Mouse (Mus musculus) neural tube, embryonic 12.5 days (tissue): ENCODE measurements at regions not wholly inside any gene's neighbourhood (a gene's known extent, or its start where the extent isn't known, plus 50 kb on each side); places are given as distances from the start of the nearest gene placed in this dataset.

Experiments
- ATAC-seq: fragments of 200-750 bp; cut with Nextera tagmentation; 2 replicates; pipeline ENCODE4 v1.8.0; 2017; ENCODE audit warnings: low read depth, mild to moderate bottlenecking, moderate TSS enrichment, moderate library complexity; ENCODE audit not compliant: low FRiP score
- H3K27ac ChIP-seq: fragments of 300-500 bp; sonication (generic); 2 replicates; pipeline ENCODE4 v1.5.1; 2016
- H3K27me3 ChIP-seq: fragments of 300-500 bp; sonication (generic); replicated peaks from 2 replicates; pipeline ENCODE4 v1.6.1; 2016; ENCODE audit warnings: mild to moderate bottlenecking
- H3K36me3 ChIP-seq: fragments of 300-500 bp; sonication (generic); 2 replicates; pipeline ENCODE4 v1.6.1; 2016; ENCODE audit warnings: mild to moderate bottlenecking
- H3K4me1 ChIP-seq: fragments of 300-500 bp; sonication (generic); 2 replicates; pipeline ENCODE4 v1.6.1; 2016
- H3K4me2 ChIP-seq: fragments of 300-500 bp; sonication (generic); replicated peaks from 2 replicates; pipeline ENCODE4 v1.6.1; 2016; ENCODE audit warnings: mild to moderate bottlenecking
- H3K4me3 ChIP-seq: fragments of 300-500 bp; sonication (generic); 2 replicates; pipeline ENCODE4 v1.5.1; 2016
- H3K9ac ChIP-seq: fragments of 300-500 bp; sonication (generic); 2 replicates; pipeline ENCODE4 v1.6.1; 2016; ENCODE audit warnings: mild to moderate bottlenecking
- H3K9me3 ChIP-seq: fragments of 300-500 bp; sonication (generic); 2 replicates; pipeline ENCODE4 v1.6.1; 2016; ENCODE audit warnings: mild to moderate bottlenecking
- WGBS: fragments of 180-500 bp; shearing (Covaris S2); methylation state at CpG from one replicate; pipeline ENCODE4 v1.1.7; 2016; 5-methylcytosine and 5-hydroxymethylcytosine counted together

DNA sequence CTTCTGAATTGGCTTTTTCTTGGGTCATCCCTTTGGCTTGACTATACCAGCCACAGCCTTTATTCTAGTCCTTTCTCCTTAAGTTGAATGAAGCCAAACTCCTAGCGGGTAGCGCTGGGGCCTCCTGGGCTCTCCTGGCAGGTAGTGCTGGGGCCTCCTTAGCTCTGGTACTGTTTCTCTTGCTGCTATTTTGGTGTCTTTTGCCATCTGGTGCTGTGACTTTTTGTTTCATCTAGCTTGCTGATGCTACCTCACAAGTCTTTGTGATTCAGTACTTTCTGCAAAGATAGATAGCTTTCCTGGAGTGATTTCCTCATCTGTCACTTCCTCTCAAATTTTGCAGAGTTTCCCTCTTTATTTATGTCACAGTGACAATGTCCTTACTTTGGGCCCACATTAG, 90.1 kb downstream of the Tmem200c start:
- Histone ChIP-seq H3K4me2 (no peak overlapping the region), H3K4me3 (no peak overlapping the region), H3K36me3 (no peaks in the 10 kb centered on the region), H3K27ac (no peak overlapping the region), H3K9ac (no peak overlapping the region), H3K27me3 (no peaks in the 10 kb centered on the region), H3K4me1 (no peaks in the 10 kb centered on the region), H3K9me3 (no peaks in the 10 kb centered on the region)
- ATAC-seq = no peak
- WGBS = 98% methylated on average over 2 of the region's 2 CpGs

DNA sequence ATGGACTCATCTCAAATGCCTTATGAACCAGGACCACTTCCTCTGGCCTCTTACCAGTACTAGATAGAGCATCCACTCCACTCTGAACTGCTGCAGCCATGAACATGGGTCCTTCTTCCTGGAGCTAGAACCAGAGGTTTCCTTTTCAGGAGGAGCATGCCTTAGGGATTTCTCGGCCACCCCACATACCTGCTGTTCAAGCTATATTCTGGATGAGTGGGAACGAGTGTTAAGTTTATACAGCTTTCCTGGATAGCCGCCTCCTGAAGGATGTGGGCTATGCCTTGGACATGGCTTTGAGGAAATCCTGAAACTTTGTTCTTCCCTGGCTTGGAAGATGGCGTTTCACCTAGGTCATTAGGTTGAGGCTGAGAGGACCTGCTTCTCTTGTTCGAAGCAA, 91.8 kb downstream of the Tmem200c start:
- Histone ChIP-seq H3K9ac (no peak overlapping the region), H3K36me3 (no peaks in the 10 kb centered on the region), H3K9me3 (no peaks in the 10 kb centered on the region), H3K4me2 (no peak overlapping the region), H3K4me3 (no peak overlapping the region), H3K27me3 (no peaks in the 10 kb centered on the region), H3K4me1 (no peaks in the 10 kb centered on the region), H3K27ac (no peak overlapping the region)
- 92% methylated on average over 5 of the region's 5 CpGs for WGBS
- no peak for ATAC-seq

DNA sequence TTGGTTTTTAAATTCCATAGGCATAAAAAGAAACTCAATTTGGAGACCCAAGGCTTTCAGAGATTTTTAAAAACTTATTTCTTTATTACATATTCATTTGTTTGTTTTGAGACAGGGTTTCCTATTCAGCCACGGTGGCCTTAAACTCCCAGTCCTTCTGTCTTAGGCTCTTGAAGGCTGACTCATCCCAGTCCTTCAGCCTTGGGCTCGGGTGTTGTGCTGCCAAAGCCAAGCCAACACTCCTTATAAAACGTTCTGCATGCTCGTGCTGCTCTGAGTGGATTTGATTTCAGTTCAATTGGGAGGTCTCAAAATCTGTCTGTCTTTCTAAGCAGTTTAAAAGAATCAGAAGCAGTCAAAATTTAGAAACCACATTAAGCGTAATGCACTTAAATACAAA, 96.8 kb downstream of the Tmem200c start:
- Histone ChIP-seq H3K4me3 (no peak overlapping the region), H3K9me3 (no peaks in the 10 kb centered on the region)
- ATAC-seq = no peak

DNA sequence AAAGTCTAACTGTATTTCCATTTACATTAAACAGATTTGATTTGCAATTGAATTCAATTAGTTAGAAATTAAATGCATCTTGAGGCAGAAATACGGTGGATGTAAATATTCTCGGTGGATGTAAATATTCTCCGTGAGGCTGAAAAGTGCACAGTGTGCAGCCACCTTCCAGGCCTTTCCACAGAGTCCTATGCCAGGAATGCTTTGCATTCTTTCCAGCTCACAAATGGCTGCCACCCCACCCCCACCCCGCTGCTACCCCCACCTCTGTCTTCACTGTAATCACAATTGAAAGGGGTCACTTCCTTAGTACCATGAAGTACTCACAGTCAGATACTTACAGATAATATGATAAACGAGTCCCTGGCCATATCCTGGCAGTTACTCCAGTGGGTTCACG, 101.0 kb downstream of the Tmem200c start:
- 74% methylated on average over 6 of the region's 6 CpGs for WGBS
- no peak for ATAC-seq
- H3K4me2 ChIP-seq = no peak overlapping the region
- H3K27ac ChIP-seq = no peak overlapping the region
- no peaks in the 10 kb centered on the region for H3K27me3 ChIP-seq
- no peaks in the 10 kb centered on the region for H3K36me3 ChIP-seq
- H3K9ac ChIP-seq = no peak overlapping the region
- no peaks in the 10 kb centered on the region for H3K4me1 ChIP-seq
- no peak overlapping the region for H3K4me3 ChIP-seq
- H3K9me3 ChIP-seq = no peaks in the 10 kb centered on the region

More for the DNA sequence above, 96.8 kb downstream of the Tmem200c start:
- Histone ChIP-seq H3K27me3 (no peaks in the 10 kb centered on the region), H3K9ac (no peak overlapping the region), H3K4me1 (no peaks in the 10 kb centered on the region), H3K36me3 (no peaks in the 10 kb centered on the region), H3K4me2 (no peak overlapping the region), H3K27ac (no peak overlapping the region)
- WGBS = 85% methylated on average over 5 of the region's 5 CpGs

DNA sequence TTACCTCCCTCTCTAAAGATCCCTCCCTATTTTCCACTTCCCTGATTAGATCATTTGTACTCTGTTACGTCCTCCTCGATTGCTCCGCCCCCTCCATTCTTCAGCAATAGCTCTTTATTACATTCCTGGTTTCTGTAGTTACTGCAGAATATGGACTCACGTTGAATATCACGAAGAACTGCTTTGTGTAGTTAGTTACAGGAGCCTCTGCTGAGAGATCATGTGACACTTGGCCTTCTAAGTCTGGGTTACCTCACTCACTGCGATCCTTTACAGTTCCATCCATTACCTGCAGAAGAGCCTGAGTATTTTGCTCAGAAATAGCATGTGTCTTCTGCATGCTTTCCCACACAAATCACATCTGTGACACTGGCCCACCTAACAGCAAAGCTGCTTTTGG, 102.3 kb downstream of the Tmem200c start:
- Histone ChIP-seq H3K4me1 (no peaks in the 10 kb centered on the region), H3K4me3 (no peak overlapping the region), H3K36me3 (no peaks in the 10 kb centered on the region), H3K27ac (no peak overlapping the region), H3K4me2 (no peak overlapping the region), H3K27me3 (no peaks in the 10 kb centered on the region), H3K9ac (no peak overlapping the region), H3K9me3 (no peaks in the 10 kb centered on the region)
- 77% methylated on average over 6 of the region's 6 CpGs for WGBS
- no peak for ATAC-seq

DNA sequence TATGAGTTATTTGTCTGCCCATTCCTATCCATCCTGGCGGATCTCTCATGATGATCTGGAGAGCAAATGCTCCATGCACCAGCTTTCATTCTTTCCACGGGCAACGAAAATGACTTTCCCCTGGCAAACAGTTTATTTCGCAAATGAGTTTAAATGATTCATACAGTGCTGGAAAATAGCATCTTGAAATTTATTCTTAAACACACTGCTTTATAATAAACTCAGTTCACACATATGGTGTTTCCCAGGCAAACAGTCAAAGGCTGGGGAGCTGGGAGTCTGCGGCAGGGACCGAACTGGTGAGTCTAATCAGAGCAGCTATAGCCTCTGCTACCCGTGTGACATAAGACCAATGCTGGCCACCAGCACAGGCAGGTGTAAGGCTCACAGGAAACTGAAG, 106.8 kb downstream of the Tmem200c start:
- no peaks in the 10 kb centered on the region for H3K9me3 ChIP-seq
- no peak overlapping the region for H3K4me2 ChIP-seq
- no peaks in the 10 kb centered on the region for H3K27me3 ChIP-seq
- H3K27ac ChIP-seq = no peak overlapping the region
- no peaks in the 10 kb centered on the region for H3K4me1 ChIP-seq
- H3K9ac ChIP-seq = no peak overlapping the region
- 89% methylated on average over 7 of the region's 7 CpGs for WGBS
- no peak for ATAC-seq
- no peaks in the 10 kb centered on the region for H3K36me3 ChIP-seq
- no peak overlapping the region for H3K4me3 ChIP-seq

DNA sequence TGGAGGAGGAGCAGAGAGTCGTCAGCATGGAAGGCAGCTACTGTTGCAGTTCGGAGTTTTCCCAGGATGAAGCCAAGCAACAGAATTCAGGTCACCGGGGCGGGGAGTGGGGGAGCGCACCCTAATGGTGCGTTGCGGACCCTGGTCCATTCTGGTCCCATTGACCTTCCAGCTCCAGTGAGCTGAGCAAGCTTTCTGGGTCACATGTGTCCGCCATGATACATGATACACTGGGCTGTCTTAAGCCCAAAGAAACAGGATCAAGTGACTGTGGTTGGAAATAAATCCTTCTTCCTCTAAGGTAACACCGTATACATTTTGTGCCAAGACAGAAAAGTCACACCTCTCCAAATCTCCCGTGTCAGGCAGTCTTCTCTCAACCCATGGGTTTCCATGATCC, 107.6 kb downstream of the Tmem200c start:
- no peak for ATAC-seq
- no peaks in the 10 kb centered on the region for H3K4me1 ChIP-seq
- 87% methylated on average over 10 of the region's 10 CpGs for WGBS

DNA sequence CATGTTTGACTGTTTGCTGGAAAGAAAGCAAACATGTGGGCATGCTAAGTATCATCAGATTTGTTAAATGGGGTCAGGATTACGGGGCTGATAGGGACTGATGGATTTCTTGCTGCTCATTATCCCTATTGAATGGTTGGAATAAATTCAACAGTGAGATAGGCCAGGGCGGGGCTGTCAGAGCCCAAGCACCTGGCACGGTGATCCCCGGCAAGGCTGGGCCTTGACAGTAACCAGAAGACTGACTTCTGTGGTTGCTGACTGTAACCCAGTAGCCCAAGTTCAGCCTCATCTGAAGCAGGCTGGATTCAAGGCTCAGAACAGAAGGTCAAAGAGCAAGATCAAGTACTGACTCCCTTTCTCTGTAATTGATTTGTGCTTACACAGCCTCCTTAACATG, 109.6 kb downstream of the Tmem200c start:
- no peaks in the 10 kb centered on the region for H3K27me3 ChIP-seq
- H3K36me3 ChIP-seq = no peaks in the 10 kb centered on the region
- no peak overlapping the region for H3K27ac ChIP-seq
- WGBS = 74% methylated on average over 4 of the region's 4 CpGs
- H3K9me3 ChIP-seq = no peaks in the 10 kb centered on the region
- H3K4me2 ChIP-seq = no peak overlapping the region
- no peak overlapping the region for H3K9ac ChIP-seq
- H3K4me1 ChIP-seq = no peaks in the 10 kb centered on the region
- ATAC-seq = no peak
- no peak overlapping the region for H3K4me3 ChIP-seq

More for the DNA sequence above, 107.6 kb downstream of the Tmem200c start:
- no peak overlapping the region for H3K4me2 ChIP-seq
- H3K9ac ChIP-seq = no peak overlapping the region
- H3K27ac ChIP-seq = no peak overlapping the region
- no peaks in the 10 kb centered on the region for H3K36me3 ChIP-seq
- H3K9me3 ChIP-seq = no peaks in the 10 kb centered on the region
- H3K4me3 ChIP-seq = no peak overlapping the region
- H3K27me3 ChIP-seq = no peaks in the 10 kb centered on the region

DNA sequence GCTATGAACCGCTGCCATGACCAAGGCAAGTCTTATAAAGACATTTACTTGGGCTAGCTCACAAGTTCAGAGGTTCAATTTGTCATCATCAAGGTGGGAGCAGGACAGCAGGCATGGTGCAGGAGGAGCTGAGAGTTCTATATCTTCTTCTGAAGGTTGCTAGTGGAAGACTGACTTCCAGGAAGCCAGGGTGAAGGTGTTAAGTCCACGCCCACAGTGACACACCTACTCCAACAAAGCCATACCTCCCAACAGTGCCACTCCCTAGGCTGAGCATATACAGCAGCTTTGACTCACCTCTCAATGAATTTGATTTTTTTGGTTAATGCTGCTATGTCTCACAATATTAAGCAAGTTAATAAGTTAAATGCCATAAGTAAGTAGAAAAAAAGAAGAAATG, 119.2 kb upstream of the Epb41l3 start:
- WGBS = 93% methylated on average over 2 of the region's 2 CpGs
- H3K9me3 ChIP-seq = no peaks in the 10 kb centered on the region
- no peak for ATAC-seq
- H3K4me1 ChIP-seq = no peaks in the 10 kb centered on the region
- H3K4me2 ChIP-seq = no peak overlapping the region
- H3K9ac ChIP-seq = no peak overlapping the region
- no peaks in the 10 kb centered on the region for H3K27me3 ChIP-seq
- no peak overlapping the region for H3K27ac ChIP-seq
- no peak overlapping the region for H3K4me3 ChIP-seq
- H3K36me3 ChIP-seq = no peaks in the 10 kb centered on the region

DNA sequence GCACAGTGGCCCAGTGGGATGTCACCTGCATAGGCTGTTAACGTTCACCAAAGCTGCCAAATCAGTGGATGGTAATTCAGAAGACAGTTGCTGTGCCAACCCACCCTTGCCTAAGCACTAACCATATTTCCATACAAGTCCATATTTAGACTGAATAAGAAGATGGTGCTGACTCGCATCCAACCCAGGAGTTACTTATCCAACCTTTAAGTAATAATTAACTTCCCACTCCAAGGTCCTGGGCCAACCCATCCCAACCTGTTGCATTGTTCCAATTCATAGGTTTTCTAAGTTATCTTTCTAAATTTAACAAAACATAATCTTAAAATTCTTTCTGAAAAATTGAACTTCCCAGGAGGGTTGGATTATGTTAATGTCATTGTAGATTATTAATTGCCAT, 114.3 kb upstream of the Epb41l3 start:
- H3K4me2 ChIP-seq = no peak overlapping the region
- no peak overlapping the region for H3K27ac ChIP-seq
- H3K4me3 ChIP-seq = no peak overlapping the region
- H3K36me3 ChIP-seq = no peaks in the 10 kb centered on the region
- no peak overlapping the region for H3K9ac ChIP-seq
- ATAC-seq = no peak
- H3K9me3 ChIP-seq = no peaks in the 10 kb centered on the region
- WGBS = 83% methylated on average over 2 of the region's 2 CpGs
- H3K4me1 ChIP-seq = no peaks in the 10 kb centered on the region
- H3K27me3 ChIP-seq = no peaks in the 10 kb centered on the region

DNA sequence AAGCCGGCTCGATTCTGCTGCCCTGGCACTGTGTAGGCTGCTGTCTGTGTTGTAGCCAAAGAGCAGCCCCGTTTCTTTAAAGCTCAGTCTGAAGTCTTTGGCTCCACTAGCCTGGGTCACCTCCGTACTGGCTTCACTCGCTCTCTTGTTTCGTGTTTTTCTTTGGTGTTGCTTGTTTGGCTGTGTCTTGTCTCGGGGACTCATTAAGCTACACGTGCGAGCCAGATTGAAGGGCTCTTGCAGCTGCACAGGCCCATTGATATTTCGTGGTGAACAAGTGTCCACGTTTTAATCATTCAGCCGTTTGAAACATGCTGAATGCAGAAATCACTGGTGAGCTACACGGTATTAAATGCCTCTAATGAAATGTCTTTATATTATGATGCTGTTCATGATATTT, 99.9 kb upstream of the Epb41l3 start:
- ATAC-seq = no peak
- no peaks in the 10 kb centered on the region for H3K27me3 ChIP-seq
- no peak overlapping the region for H3K27ac ChIP-seq
- no peak overlapping the region for H3K9ac ChIP-seq
- no peaks in the 10 kb centered on the region for H3K9me3 ChIP-seq
- 75% methylated on average over 13 of the region's 13 CpGs for WGBS
- H3K4me3 ChIP-seq = no peak overlapping the region
- no peak overlapping the region for H3K4me2 ChIP-seq
- no peaks in the 10 kb centered on the region for H3K4me1 ChIP-seq
- H3K36me3 ChIP-seq = no peaks in the 10 kb centered on the region

DNA sequence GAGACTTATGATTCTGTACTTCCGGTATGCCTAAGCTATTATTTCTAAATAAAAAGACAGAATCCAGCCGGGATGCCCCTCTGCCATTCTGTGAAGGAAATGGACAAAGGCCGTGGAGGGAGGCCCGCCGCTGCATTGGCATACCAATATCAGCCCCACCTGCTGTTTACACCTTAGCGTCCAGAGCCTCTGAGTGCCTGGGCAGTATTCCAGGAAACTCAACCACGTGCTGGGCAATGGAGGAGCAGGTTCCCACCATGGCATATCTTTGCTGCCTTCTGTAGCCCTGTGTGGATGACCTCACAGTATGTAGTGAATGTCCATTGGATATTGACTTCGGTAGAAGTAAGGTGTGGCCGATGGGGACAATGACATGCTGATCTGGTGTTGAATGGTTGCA, 97.3 kb upstream of the Epb41l3 start:
- H3K9ac ChIP-seq = no peak overlapping the region
- H3K27me3 ChIP-seq = no peaks in the 10 kb centered on the region
- no peaks in the 10 kb centered on the region for H3K4me1 ChIP-seq
- no peaks in the 10 kb centered on the region for H3K9me3 ChIP-seq
- ATAC-seq = no peak
- H3K36me3 ChIP-seq = no peaks in the 10 kb centered on the region
- H3K4me3 ChIP-seq = no peak overlapping the region
- H3K4me2 ChIP-seq = no peak overlapping the region
- no peak overlapping the region for H3K27ac ChIP-seq
- WGBS = 84% methylated on average over 9 of the region's 9 CpGs

DNA sequence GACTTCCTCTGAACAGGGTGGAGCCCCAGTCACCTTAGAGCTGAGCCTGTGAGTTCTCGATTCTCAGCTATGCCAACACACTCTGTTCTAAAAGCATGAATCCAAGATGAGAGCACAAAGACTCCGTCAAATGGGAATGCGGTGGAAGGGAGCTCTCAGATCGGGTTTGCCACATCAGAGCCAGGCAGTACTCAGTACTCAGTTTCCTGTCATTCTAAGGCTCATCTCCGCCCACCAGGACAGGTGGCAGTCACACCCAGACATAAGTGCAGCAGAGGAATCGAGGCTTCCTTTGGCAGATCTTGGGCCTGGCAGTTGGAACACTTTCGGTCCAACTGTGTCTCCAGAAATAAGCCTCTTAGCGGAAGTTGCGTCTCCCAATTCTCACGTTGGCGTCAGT, 94.4 kb upstream of the Epb41l3 start:
- Histone ChIP-seq H3K27me3 (no peaks in the 10 kb centered on the region), H3K27ac (no peak overlapping the region), H3K9me3 (no peaks in the 10 kb centered on the region), H3K4me2 (no peak overlapping the region), H3K36me3 (no peaks in the 10 kb centered on the region), H3K4me1 (no peaks in the 10 kb centered on the region), H3K4me3 (no peak overlapping the region), H3K9ac (no peak overlapping the region)
- 86% methylated on average over 11 of the region's 11 CpGs for WGBS
- ATAC-seq = no peak

DNA sequence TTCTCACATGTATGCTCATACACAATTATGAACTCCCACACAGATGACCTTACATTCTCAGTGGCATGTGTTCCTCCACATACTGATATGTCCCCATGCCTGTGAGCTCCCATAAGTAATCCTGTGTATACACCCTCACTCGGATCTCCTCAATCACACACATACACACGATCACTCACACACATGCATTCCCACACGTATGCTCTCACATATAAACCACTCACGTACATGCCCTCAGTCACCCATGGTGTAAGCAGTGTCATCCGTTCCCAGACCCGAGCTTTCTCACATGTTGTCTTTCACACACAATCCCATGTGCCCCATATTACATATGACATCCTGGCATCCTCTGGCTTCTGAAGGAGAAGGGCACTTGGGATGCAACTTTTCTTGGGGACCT, 93.4 kb upstream of the Epb41l3 start:
- no peak overlapping the region for H3K4me3 ChIP-seq
- no peaks in the 10 kb centered on the region for H3K4me1 ChIP-seq
- H3K9ac ChIP-seq = no peak overlapping the region
- H3K36me3 ChIP-seq = no peaks in the 10 kb centered on the region
- H3K4me2 ChIP-seq = no peak overlapping the region
- no peaks in the 10 kb centered on the region for H3K27me3 ChIP-seq
- ATAC-seq = no peak
- WGBS = 93% methylated on average over 6 of the region's 6 CpGs
- no peaks in the 10 kb centered on the region for H3K9me3 ChIP-seq
- no peak overlapping the region for H3K27ac ChIP-seq
